Mouse (Mus musculus): Measurements from ENCODE around the gene F11r. TPM values are rescaled to one million over a fixed set of nuclear protein-coding genes. Genes with fewer than 3 reads are reported as not detected.
"Not testable (repeated sequence)": the region's sequence is repeated elsewhere in the genome, so short reads cannot be mapped to it uniquely, and the experiment has no call there.

The F11r gene
- polyA plus RNA-seq, 1 experiment from 2014 or later, result 14.5 TPM

GRCm38 (mm10) chr1:171460551-171461503 lies 23.5 kb downstream of the F11r start:
- no peak for ATAC-seq (ENCODE audit: low FRiP score)
- H3K4me2 ChIP-seq (replicated peaks), result no peak overlapping the region
- H3K4me1 ChIP-seq, result peaks cover 5% of the 10 kb centered on the region; the same call in 1 of the 2 replicates
- H3K36me3 ChIP-seq, result no peaks in the 10 kb centered on the region
- 95% methylated on average over 22 of the region's 22 CpGs for WGBS
- H3K27ac ChIP-seq, result no peak overlapping the region
- H3K9ac ChIP-seq, result no peak overlapping the region
- no peaks in the 10 kb centered on the region for H3K9me3 ChIP-seq (replicated peaks)
- no peak overlapping the region for H3K4me3 ChIP-seq
- no peaks in the 10 kb centered on the region for H3K27me3 ChIP-seq

- whole genome bisulfite sequencing, result 87% methylated on average over 3 of the region's 3 CpGs
- no peak for ATAC-seq (ENCODE audit: low FRiP score)
Observed at GRCm38 (mm10) chr1:171463133-171463532, 25.8 kb downstream of the F11r start.

GRCm38 (mm10) chr1:171465749-171466412 lies 28.5 kb downstream of the F11r start:
- Histone ChIP-seq H3K9me3 (replicated peaks) (no peaks in the 10 kb centered on the region), H3K27me3 (no peaks in the 10 kb centered on the region), H3K4me1 (no peaks in the 10 kb centered on the region), H3K27ac (no peak overlapping the region), H3K36me3 (no peaks in the 10 kb centered on the region), H3K9ac (no peak overlapping the region), H3K4me2 (replicated peaks) (no peak overlapping the region), H3K4me3 (no peak overlapping the region)
- ATAC-seq (ENCODE audit: low FRiP score), result no peak
- WGBS, result 96% methylated on average over 5 of the region's 5 CpGs

More at GRCm38 (mm10) chr1:171463133-171463532, 25.8 kb downstream of the F11r start:
- H3K9ac ChIP-seq, result no peak overlapping the region
- no peaks in the 10 kb centered on the region for H3K9me3 ChIP-seq (replicated peaks)
- H3K27me3 ChIP-seq, result no peaks in the 10 kb centered on the region
- H3K4me3 ChIP-seq, result no peak overlapping the region
- no peaks in the 10 kb centered on the region for H3K36me3 ChIP-seq
- H3K4me1 ChIP-seq, result peaks cover 5% of the 10 kb centered on the region; the same call in 1 of the 2 replicates
- no peak overlapping the region for H3K27ac ChIP-seq
- no peak overlapping the region for H3K4me2 ChIP-seq (replicated peaks)

GRCm38 (mm10) chr1:171466565-171466964 lies 29.2 kb downstream of the F11r start:
- no peak overlapping the region for H3K4me3 ChIP-seq
- no peak overlapping the region for H3K27ac ChIP-seq
- 82% methylated on average over 4 of the region's 4 CpGs for WGBS
- H3K4me1 ChIP-seq, result no peaks in the 10 kb centered on the region
- no peak for ATAC-seq (ENCODE audit: low FRiP score)
- no peaks in the 10 kb centered on the region for H3K27me3 ChIP-seq
- no peak overlapping the region for H3K4me2 ChIP-seq (replicated peaks)
- H3K9ac ChIP-seq, result no peak overlapping the region
- no peaks in the 10 kb centered on the region for H3K36me3 ChIP-seq
- no peaks in the 10 kb centered on the region for H3K9me3 ChIP-seq (replicated peaks)

GRCm38 (mm10) chr1:171469678-171470077 lies 32.3 kb downstream of the F11r start:
- 92% methylated on average over 3 of the region's 3 CpGs for WGBS
- no peak overlapping the region for H3K4me2 ChIP-seq (replicated peaks)
- H3K9ac ChIP-seq, result no peak overlapping the region
- H3K27me3 ChIP-seq, result no peaks in the 10 kb centered on the region
- H3K4me1 ChIP-seq, result no peaks in the 10 kb centered on the region
- H3K4me3 ChIP-seq, result no peak overlapping the region
- H3K9me3 ChIP-seq (replicated peaks), result no peaks in the 10 kb centered on the region
- no peak for ATAC-seq (ENCODE audit: low FRiP score)
- no peak overlapping the region for H3K27ac ChIP-seq
- H3K36me3 ChIP-seq, result no peaks in the 10 kb centered on the region

- Histone ChIP-seq H3K9ac (no peak overlapping the region), H3K27me3 (no peaks in the 10 kb centered on the region), H3K36me3 (no peaks in the 10 kb centered on the region), H3K4me3 (no peak overlapping the region), H3K4me2 (replicated peaks) (no peak overlapping the region), H3K9me3 (replicated peaks) (no peaks in the 10 kb centered on the region), H3K27ac (no peak overlapping the region), H3K4me1 (no peaks in the 10 kb centered on the region)
- no peak for ATAC-seq (ENCODE audit: low FRiP score)
- WGBS, result 31% methylated on average over 7 of the region's 7 CpGs
Observed at GRCm38 (mm10) chr1:171470371-171470871, 33.1 kb downstream of the F11r start.

GRCm38 (mm10) chr1:171470896-171471295 lies 33.6 kb downstream of the F11r start:
- 91% methylated on average over 5 of the region's 5 CpGs for WGBS
- no peak for ATAC-seq (ENCODE audit: low FRiP score)

GRCm38 (mm10) chr1:171471452-171471851 lies 34.1 kb downstream of the F11r start:
- Histone ChIP-seq H3K9me3 (replicated peaks) (no peaks in the 10 kb centered on the region), H3K4me1 (no peaks in the 10 kb centered on the region), H3K27me3 (no peaks in the 10 kb centered on the region), H3K4me3 (no peak overlapping the region), H3K36me3 (no peaks in the 10 kb centered on the region), H3K4me2 (replicated peaks) (no peak overlapping the region), H3K27ac (no peak overlapping the region), H3K9ac (no peak overlapping the region)
- no peak for ATAC-seq (ENCODE audit: low FRiP score)
- 71% methylated on average over 1 of the region's 1 CpGs for WGBS

More at GRCm38 (mm10) chr1:171470896-171471295, 33.6 kb downstream of the F11r start:
- H3K27me3 ChIP-seq, result no peaks in the 10 kb centered on the region
- no peaks in the 10 kb centered on the region for H3K36me3 ChIP-seq
- H3K9me3 ChIP-seq (replicated peaks), result no peaks in the 10 kb centered on the region
- no peak overlapping the region for H3K9ac ChIP-seq
- no peak overlapping the region for H3K4me2 ChIP-seq (replicated peaks)
- no peaks in the 10 kb centered on the region for H3K4me1 ChIP-seq
- H3K27ac ChIP-seq, result no peak overlapping the region
- H3K4me3 ChIP-seq, result no peak overlapping the region

GRCm38 (mm10) chr1:171471941-171472340 lies 34.6 kb downstream of the F11r start:
- H3K9ac ChIP-seq; ATAC-seq (ENCODE audit: low FRiP score); H3K4me3 ChIP-seq; H3K4me2 ChIP-seq (replicated peaks); H3K27ac ChIP-seq; H3K27me3 ChIP-seq; H3K4me1 ChIP-seq; H3K9me3 ChIP-seq (replicated peaks); H3K36me3 ChIP-seq: not testable (repeated sequence)
- 94% methylated on average over 8 of the region's 8 CpGs for WGBS

GRCm38 (mm10) chr1:171473506-171473905 lies 36.2 kb downstream of the F11r start:
- Histone ChIP-seq H3K9ac (no peak overlapping the region), H3K4me1 (no peaks in the 10 kb centered on the region), H3K9me3 (replicated peaks) (no peaks in the 10 kb centered on the region), H3K27ac (no peak overlapping the region), H3K27me3 (no peaks in the 10 kb centered on the region), H3K36me3 (no peaks in the 10 kb centered on the region), H3K4me2 (replicated peaks) (no peak overlapping the region), H3K4me3 (no peak overlapping the region)
- 77% methylated on average over 4 of the region's 4 CpGs for WGBS
- ATAC-seq (ENCODE audit: low FRiP score), result no peak

GRCm38 (mm10) chr1:171473920-171474640 lies 36.7 kb downstream of the F11r start:
- no peaks in the 10 kb centered on the region for H3K27me3 ChIP-seq
- no peak overlapping the region for H3K9ac ChIP-seq
- H3K36me3 ChIP-seq, result no peaks in the 10 kb centered on the region
- 80% methylated on average over 9 of the region's 9 CpGs for WGBS
- H3K4me1 ChIP-seq, result no peaks in the 10 kb centered on the region
- ATAC-seq (ENCODE audit: low FRiP score), result no peak
- no peak overlapping the region for H3K4me2 ChIP-seq (replicated peaks)
- H3K27ac ChIP-seq, result no peak overlapping the region
- no peak overlapping the region for H3K4me3 ChIP-seq
- H3K9me3 ChIP-seq (replicated peaks), result no peaks in the 10 kb centered on the region

GRCm38 (mm10) chr1:171477123-171477522 lies 39.8 kb downstream of the F11r start:
- Histone ChIP-seq H3K9ac (no peak overlapping the region), H3K4me3 (no peak overlapping the region), H3K4me1 (no peaks in the 10 kb centered on the region), H3K27ac (no peak overlapping the region), H3K9me3 (replicated peaks) (peaks cover 4% of the 10 kb centered on the region; the same call in 1 of the 2 replicates), H3K27me3 (no peaks in the 10 kb centered on the region), H3K4me2 (replicated peaks) (no peak overlapping the region), H3K36me3 (no peaks in the 10 kb centered on the region)
- 76% methylated on average over 8 of the region's 8 CpGs for whole genome bisulfite sequencing
- ATAC-seq (ENCODE audit: low FRiP score), result no peak

Measured in hindbrain, embryonic 12.5 days (tissue).